Mouse (Mus musculus) limb, embryonic 14.5 days (tissue): Measurements from ENCODE around the gene Gstp1. TPM values are rescaled to one million over a fixed set of nuclear protein-coding genes. Genes with fewer than 3 reads are reported as not detected.
"Not testable (repeated sequence)": the region's sequence is repeated elsewhere in the genome, so short reads cannot be mapped to it uniquely, and the experiment has no call there.

Experiments used
- ATAC-seq: fragments of 200-750 bp; cut with Nextera tagmentation; 2 replicates; pipeline ENCODE4 v1.8.0; 2017; ENCODE audit warnings: low read depth, moderate number of reproducible peaks, moderate TSS enrichment; ENCODE audit not compliant: low FRiP score
- DNase-seq: peaks from one replicate; pipeline ENCODE4 v3.0.0-alpha.2; 2015; ENCODE audit warnings: low spot score
- H3K27ac ChIP-seq: fragments of 300-500 bp; sonication (generic); replicated peaks from 2 replicates; pipeline ENCODE4 v1.5.1; 2014; ENCODE audit warnings: low read depth, mild to moderate bottlenecking, low read length, moderate library complexity, mixed read lengths
- H3K27me3 ChIP-seq: fragments of 300-500 bp; sonication (generic); 2 replicates; pipeline ENCODE4 v1.6.1; 2014; ENCODE audit warnings: low read length, mixed read lengths; ENCODE audit not compliant: control insufficient read depth, insufficient read depth
- H3K36me3 ChIP-seq: fragments of 300-500 bp; sonication (generic); 2 replicates; pipeline ENCODE4 v1.6.1; 2014; ENCODE audit warnings: mild to moderate bottlenecking, low read length, moderate library complexity, mixed read lengths; ENCODE audit not compliant: control insufficient read depth, insufficient read depth
- H3K4me1 ChIP-seq: fragments of 300-500 bp; sonication (generic); 2 replicates; pipeline ENCODE4 v1.6.1; 2014; ENCODE audit warnings: antibody characterized with exemption, low read length, mixed read lengths; ENCODE audit not compliant: control insufficient read depth, insufficient read depth
- H3K4me2 ChIP-seq: fragments of 300-500 bp; sonication (generic); replicated peaks from 2 replicates; pipeline ENCODE4 v1.6.1; 2014; ENCODE audit warnings: low read depth, mild to moderate bottlenecking, low read length, moderate library complexity; ENCODE audit not compliant: severe bottlenecking
- H3K4me3 ChIP-seq: fragments of 300-500 bp; sonication (generic); replicated peaks from 2 replicates; pipeline ENCODE4 v1.5.1; 2014; ENCODE audit warnings: low read length
- H3K9ac ChIP-seq: fragments of 300-500 bp; sonication (generic); 2 replicates; pipeline ENCODE4 v1.6.1; 2014; ENCODE audit warnings: mild to moderate bottlenecking, low read depth, low read length, moderate library complexity; ENCODE audit not compliant: severe bottlenecking
- H3K9me3 ChIP-seq: fragments of 300-500 bp; sonication (generic); 2 replicates; pipeline ENCODE4 v1.6.1; 2016; ENCODE audit warnings: low read length; ENCODE audit not compliant: control insufficient read depth
- POLR2A ChIP-seq: fragments of 200-500 bp; IDR thresholded peaks from 2 replicates; pipeline ENCODE4 v1.8.0; 2012; ENCODE audit warnings: inconsistent platforms, mild to moderate bottlenecking, moderate library complexity, borderline replicate concordance; ENCODE audit not compliant: insufficient read depth, insufficient read length; ENCODE audit errors: extremely low read depth
- WGBS: fragments of 180-500 bp; shearing (Covaris S2); extraction: QIAGEN DNeasy Blood & Tissue Kit; methylation state at CpG from one replicate; pipeline ENCODE4 v1.1.7; 2014; 5-methylcytosine and 5-hydroxymethylcytosine counted together
- polyA plus RNA-seq, 2 experiments: library from polyadenylated mRNA; depleted of rRNA in 1 of 2; stranded (reverse) in 1 of 2; unstranded in 1 of 2; fragments of >200 nt; fragmentation: Nextera tagmentation in 1 of 2; extraction: Ambion mirVana in 1 of 2; gene quantifications; 2 replicates each; pipeline versions ENCODE4 v1.2.1 to v1.2.3; 2012 to 2014

Gstp1 gene
- polyA plus RNA-seq, 2 experiments, result 291 to 508 TPM

DNA sequence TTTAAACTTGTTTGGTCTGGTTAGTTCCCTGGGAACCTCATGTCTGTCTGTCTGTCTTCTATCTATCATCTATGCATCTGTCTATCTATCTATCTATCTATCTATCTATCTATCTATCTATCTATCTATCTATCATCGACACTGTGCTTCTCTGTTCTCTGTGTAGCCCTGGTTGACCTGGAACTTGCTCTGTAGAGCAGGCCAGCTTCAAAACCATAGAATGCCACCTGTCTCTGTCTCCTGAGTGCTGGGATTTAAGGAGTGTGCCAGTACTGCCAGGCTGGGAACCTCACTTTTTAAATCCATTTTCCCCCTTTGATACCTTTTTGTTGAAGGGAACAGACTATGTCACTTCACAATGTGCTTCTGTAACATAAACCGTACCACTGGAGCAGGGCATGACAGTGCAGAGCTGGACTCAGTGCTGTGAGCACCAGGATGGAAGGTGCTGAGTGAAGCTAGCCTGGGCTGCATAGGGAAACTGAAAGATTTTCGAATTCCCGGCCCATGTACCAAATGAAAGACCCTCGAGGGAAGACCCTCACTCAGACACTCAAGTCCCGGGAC, 23.2 kb upstream of the Gstp1 start:
- H3K4me3 ChIP-seq, result no peak overlapping the region
- WGBS, result 92% methylated on average over 6 of the region's 6 CpGs
- no peak overlapping the region for H3K4me2 ChIP-seq
- no peak overlapping the region for H3K27ac ChIP-seq
- no peaks in the 10 kb centered on the region for H3K36me3 ChIP-seq
- H3K27me3 ChIP-seq, result no peaks in the 10 kb centered on the region
- no peak for TF ChIP-seq POLR2A
- ATAC-seq, result no peak
- DNase-seq, result no peak
- H3K9ac ChIP-seq, result no peak overlapping the region
- H3K4me1 ChIP-seq, result no peaks in the 10 kb centered on the region
- H3K9me3 ChIP-seq, result no peaks in the 10 kb centered on the region

GRCm38 (mm10) chr19:4060044-4060898, 22.5 kb upstream of the Gstp1 start:
- WGBS, result 89% methylated on average over 8 of the region's 8 CpGs
- not testable (repeated sequence) for ATAC-seq, H3K4me1 ChIP-seq, DNase-seq, H3K9ac ChIP-seq, H3K4me3 ChIP-seq, H3K9me3 ChIP-seq, H3K27ac ChIP-seq, H3K27me3 ChIP-seq, H3K4me2 ChIP-seq, H3K36me3 ChIP-seq

GRCm38 (mm10) chr19:4059069-4059740, 21.4 kb upstream of the Gstp1 start, which contains the start of gene Gstp3:
Gene Gstp3 (minus strand): TSS chr19:4059569.
- Histone ChIP-seq H3K4me2 (no peak within 1 kb of the TSS), H3K4me3 (no peak within 1 kb of the TSS), H3K9me3 (no peaks in the 10 kb centered on the region), H3K36me3 (no peaks in the 10 kb centered on the region), H3K27me3 (no peaks in the 10 kb centered on the region), H3K9ac (no peak within 1 kb of the TSS), H3K4me1 (no peaks in the 10 kb centered on the region), H3K27ac (no peak within 1 kb of the TSS)
- ATAC-seq, result no peak
- WGBS, result 78% methylated on average over 15 of the region's 15 CpGs
- no peak for DNase-seq
- no peak for TF ChIP-seq POLR2A

DNA sequence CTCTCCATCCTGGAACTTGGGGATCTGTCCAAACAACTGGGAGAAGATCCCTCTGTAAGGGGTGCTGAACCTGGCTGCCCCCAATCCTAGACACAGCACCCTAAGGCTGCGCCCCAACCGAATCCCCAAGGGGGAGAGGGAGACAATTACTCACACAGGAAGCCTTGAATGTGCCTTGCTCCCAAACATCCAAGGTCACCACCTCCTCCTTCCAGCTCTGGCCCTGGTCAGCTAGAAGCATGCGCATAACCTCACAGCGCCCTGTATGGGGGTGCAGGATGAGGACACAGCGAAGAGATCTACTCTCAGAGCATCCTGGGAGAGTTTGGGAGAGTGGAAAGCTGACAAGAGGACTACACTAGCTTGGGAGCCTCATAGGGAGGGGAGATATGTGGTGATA, 20.8 kb upstream of the Gstp1 start:
- TF ChIP-seq POLR2A, result no peak
- Histone ChIP-seq H3K9ac (no peak overlapping the region), H3K27me3 (no peaks in the 10 kb centered on the region), H3K4me2 (no peak overlapping the region), H3K27ac (no peak overlapping the region), H3K4me3 (no peak overlapping the region), H3K9me3 (no peaks in the 10 kb centered on the region), H3K4me1 (no peaks in the 10 kb centered on the region), H3K36me3 (no peaks in the 10 kb centered on the region)
- WGBS, result 90% methylated on average over 5 of the region's 5 CpGs
- no peak for ATAC-seq
- DNase-seq, result no peak

DNA sequence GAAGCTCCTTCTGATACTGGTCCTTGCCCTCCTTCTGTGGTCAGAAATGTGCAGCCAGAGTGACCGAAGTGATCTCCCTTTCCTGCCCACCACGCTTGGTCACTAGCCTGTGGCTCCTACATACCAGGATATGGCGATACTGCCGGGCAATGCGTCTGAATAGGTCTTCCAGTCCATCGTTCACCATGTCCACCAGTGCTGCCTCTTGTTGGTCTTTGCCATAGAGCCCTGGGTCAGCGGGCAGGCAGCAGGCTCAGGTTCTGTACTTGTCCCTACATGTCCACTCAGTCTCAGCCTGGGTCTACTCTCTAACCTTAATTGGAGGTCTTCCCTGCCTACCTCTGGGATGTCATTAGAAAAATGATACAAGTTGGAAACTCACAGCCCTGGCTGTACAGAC, 20.2 kb upstream of the Gstp1 start:
- H3K4me3 ChIP-seq, result no peak overlapping the region
- no peak overlapping the region for H3K9ac ChIP-seq
- no peaks in the 10 kb centered on the region for H3K9me3 ChIP-seq
- no peak for TF ChIP-seq POLR2A
- H3K27me3 ChIP-seq, result no peaks in the 10 kb centered on the region
- ATAC-seq (no peak), DNase-seq (no peak)
- 81% methylated on average over 7 of the region's 7 CpGs for WGBS
- H3K36me3 ChIP-seq, result no peaks in the 10 kb centered on the region
- H3K27ac ChIP-seq, result no peak overlapping the region
- H3K4me1 ChIP-seq, result no peaks in the 10 kb centered on the region
- H3K4me2 ChIP-seq, result no peak overlapping the region
